Mouse (Mus musculus) bone marrow, adult 2 months (tissue): Measurements from ENCODE around the gene Rpl23.

Source experiments
- CTCF ChIP-seq: fragments of 200-500 bp; IDR thresholded peaks from 2 replicates; pipeline ENCODE4 v1.5.1; 2011; ENCODE audit warnings: low read length, control low read depth; ENCODE audit not compliant: control insufficient read depth, insufficient read depth
- POLR2A ChIP-seq: fragments of 200-500 bp; IDR thresholded peaks from 2 replicates; pipeline ENCODE4 v1.6.1; 2011; ENCODE audit warnings: low read depth, mild to moderate bottlenecking, control low read depth, low read length, borderline replicate concordance; ENCODE audit not compliant: control insufficient read depth

GRCm38 (mm10) chr11:97832001-97832400, 49.8 kb upstream of the Rpl23 start:
- no peak for TF ChIP-seq CTCF
- no peak for TF ChIP-seq POLR2A
